Mouse (Mus musculus): ENCODE data around the gene Bpgm.

- no peak for TF ChIP-seq CTCF (IDR thresholded peaks at IDR 0.05)
- no peak for TF ChIP-seq EP300 (IDR thresholded peaks at IDR 0.05)
Measured at GRCm38 (mm10) chr6:34497991-34498625, 22.1 kb downstream of the Bpgm start.
